Mouse (Mus musculus) G1E (cell line): Measurements from ENCODE around the gene B4galt5. TPM values are rescaled to one million over a fixed set of nuclear protein-coding genes. Genes with fewer than 3 reads are reported as not detected.

Source experiments
- ATAC-seq: 2 replicates; pipeline ENCODE4 v1.8.0; 2016; ENCODE audit warnings: mild to moderate bottlenecking; ENCODE audit not compliant: insufficient number of reproducible peaks, poor library complexity, low FRiP score, severe bottlenecking; ENCODE audit errors: extremely low read depth
- DNase-seq: peaks from one replicate; pipeline ENCODE4 v3.0.0; 2012; ENCODE audit warnings: low spot score
- H3K27me3 ChIP-seq: 2 replicates; pipeline ENCODE4 v1.6.1; 2012; ENCODE audit warnings: mild to moderate bottlenecking, low read length, inconsistent platforms; ENCODE audit not compliant: insufficient read depth
- H3K36me3 ChIP-seq: replicated peaks from 2 replicates; pipeline ENCODE3; 2012; ENCODE audit warnings: mild to moderate bottlenecking, inconsistent platforms
- H3K4me1 ChIP-seq: 2 replicates; pipeline ENCODE4 v1.6.1; 2012; ENCODE audit warnings: low read depth, low read length, inconsistent platforms, mixed read lengths; ENCODE audit not compliant: insufficient read depth
- H3K4me3 ChIP-seq: 2 replicates; pipeline ENCODE4 v1.5.1; 2012; ENCODE audit warnings: low read depth, mild to moderate bottlenecking, inconsistent platforms, low read length, moderate library complexity, mixed read lengths
- H3K9me3 ChIP-seq: replicated peaks from 2 replicates; pipeline ENCODE4 v1.6.1; 2012; ENCODE audit warnings: inconsistent platforms
- CTCF ChIP-seq: IDR thresholded peaks from 2 replicates; pipeline ENCODE4 v1.5.1; 2012; ENCODE audit warnings: low read depth, low read length, inconsistent platforms, mixed read lengths
- GATA1 ChIP-seq: IDR thresholded peaks from 2 replicates; pipeline ENCODE4 v1.6.1; 2012; ENCODE audit warnings: borderline replicate concordance, low read length, inconsistent platforms, mixed read lengths
- GATA2 ChIP-seq: IDR thresholded peaks from 2 replicates; pipeline ENCODE4 v1.6.1; 2012; ENCODE audit warnings: low read depth, low read length, inconsistent platforms, borderline replicate concordance
- POLR2AphosphoS5 ChIP-seq: IDR thresholded peaks from 2 replicates; pipeline ENCODE4 v1.6.1; 2012; ENCODE audit warnings: low read depth, low read length, inconsistent platforms; ENCODE audit not compliant: insufficient replicate concordance
- TAL1 ChIP-seq: conservative IDR thresholded peaks from 2 replicates; pipeline ENCODE4 v1.6.1; 2012; ENCODE audit warnings: low read depth, low read length, inconsistent platforms, mixed read lengths
- polyA plus RNA-seq: library from polyadenylated mRNA; stranded (reverse); fragments of >175 nt; gene quantifications from 2 replicates; pipeline ENCODE4 v1.2.3, GENCODE M21; 2012
- total RNA-seq, 2 experiments: library from RNA; stranded (forward) in 1 of 2; stranded (reverse) in 1 of 2; fragments of 200-1000 nt in 1 of 2; fragments of >200 nt in 1 of 2; fragmentation: Nextera tagmentation in 1 of 2; gene quantifications; 2 replicates each; pipeline ENCODE4 v1.2.3; 2014 to 2017

The B4galt5 gene
- total and polyA plus RNA-seq, 3 experiments = 0.23 to 0.61 (median 0.44) TPM

DNA sequence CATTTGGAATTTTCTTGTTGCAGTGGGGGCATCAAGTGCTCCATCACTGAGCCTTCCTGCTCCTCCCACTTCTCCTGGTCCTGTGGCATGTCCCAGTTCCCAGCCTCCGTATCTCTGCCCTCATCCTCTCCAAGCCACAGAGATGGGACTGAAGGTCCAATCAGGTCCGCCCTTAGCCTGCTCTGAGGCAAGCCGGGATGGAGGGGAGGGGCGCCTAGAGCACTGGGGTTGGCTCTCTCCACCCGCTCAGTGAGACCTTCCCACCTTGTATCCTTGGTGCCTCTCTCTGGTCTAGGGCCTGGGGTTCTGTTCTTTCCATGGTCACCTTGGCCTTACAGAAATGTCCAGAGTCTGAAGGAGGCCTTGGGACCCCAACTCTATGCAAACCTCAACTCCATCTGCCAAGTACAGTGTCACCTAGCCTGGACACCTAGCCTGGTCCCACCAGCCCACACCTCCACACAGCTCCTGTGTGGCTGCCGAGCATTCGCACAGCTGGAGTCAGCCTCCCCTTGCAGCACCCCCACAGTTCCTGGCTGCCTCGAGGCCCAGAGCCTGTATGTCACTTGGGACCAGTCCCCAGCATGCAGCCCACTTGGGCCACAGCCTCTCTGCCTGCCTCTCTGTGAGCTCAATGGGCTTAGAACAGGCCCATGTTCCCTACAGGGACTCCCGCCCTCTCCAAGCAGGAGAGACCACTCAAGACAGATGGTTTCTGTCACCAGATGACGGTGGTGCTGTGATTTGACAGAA lies 74.1 kb downstream of the B4galt5 start:
- DNase-seq = no peak
- no peaks in the 10 kb centered on the region for H3K9me3 ChIP-seq
- H3K27me3 ChIP-seq = peaks cover 3% of the 10 kb centered on the region
- H3K36me3 ChIP-seq = no peaks in the 10 kb centered on the region
- H3K4me1 ChIP-seq = no peaks in the 10 kb centered on the region
- no peak for ATAC-seq
- TF ChIP-seq GATA1 (no peak), CTCF (no peak), TAL1 (no peak), POLR2AphosphoS5 (no peak), GATA2 (no peak)
- no peak overlapping the region; the same call in 1 of the 2 replicates for H3K4me3 ChIP-seq

DNA sequence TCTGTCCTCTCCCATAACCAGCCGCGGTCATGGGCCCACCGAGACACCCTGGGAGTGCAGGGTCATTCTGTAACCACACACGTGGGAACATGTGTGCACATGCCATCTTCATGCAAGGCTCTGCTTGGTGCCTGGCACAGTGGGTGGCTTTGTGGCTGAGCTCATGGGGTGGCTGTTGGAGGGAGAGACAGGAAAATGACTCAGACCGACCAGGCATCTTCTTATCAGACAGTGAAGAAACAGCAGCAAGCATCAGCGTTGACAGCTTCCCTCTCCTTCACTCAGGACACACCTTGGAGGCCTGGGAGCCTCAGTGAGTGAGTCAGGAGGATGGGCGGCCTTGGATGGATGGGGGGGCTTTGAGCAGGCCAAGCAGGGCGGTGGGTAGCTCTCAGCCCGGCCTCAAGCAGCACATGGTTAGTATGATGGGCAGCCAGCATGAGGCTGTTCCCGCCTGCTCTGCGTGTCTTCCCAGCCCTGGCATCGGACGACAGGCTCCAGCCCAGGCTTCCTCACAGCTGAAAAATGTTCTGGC lies 75.7 kb downstream of the B4galt5 start:
- Histone ChIP-seq H3K4me3 (no peak overlapping the region), H3K27me3 (peaks cover 3% of the 10 kb centered on the region; the same call in 1 of the 2 replicates), H3K4me1 (no peaks in the 10 kb centered on the region), H3K36me3 (no peaks in the 10 kb centered on the region), H3K9me3 (peaks cover 2% of the 10 kb centered on the region; the same call in 1 of the 2 replicates)
- no peak for TF ChIP-seq POLR2AphosphoS5
- no peak for TF ChIP-seq GATA2
- TF ChIP-seq TAL1 = no peak
- TF ChIP-seq GATA1 = no peak
- no peak for TF ChIP-seq CTCF
- no peak for ATAC-seq
- DNase-seq = no peak

DNA sequence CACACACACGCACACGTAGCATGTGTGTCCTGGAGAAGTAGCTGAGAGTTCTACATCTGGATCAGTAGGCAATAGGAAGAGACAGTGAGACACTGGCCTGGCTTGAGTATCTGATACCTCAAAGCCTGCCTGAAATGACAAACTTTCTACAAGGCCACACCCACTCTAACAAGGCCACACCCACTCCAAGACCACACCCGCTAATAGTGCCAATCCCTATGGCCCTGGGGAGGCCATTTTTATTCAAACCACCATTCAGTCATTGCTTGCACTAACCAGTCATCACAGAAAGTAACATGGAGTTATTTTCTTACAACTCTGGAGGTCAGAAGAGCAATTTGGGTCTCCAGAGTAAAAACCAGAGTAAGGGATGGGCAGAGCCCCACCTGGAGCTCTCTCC lies 76.3 kb downstream of the B4galt5 start:
- Histone ChIP-seq H3K9me3 (peaks cover 2% of the 10 kb centered on the region; the same call in 1 of the 2 replicates), H3K27me3 (peaks cover 3% of the 10 kb centered on the region; the same call in 1 of the 2 replicates), H3K4me3 (no peak overlapping the region), H3K4me1 (no peaks in the 10 kb centered on the region), H3K36me3 (no peaks in the 10 kb centered on the region)
- TF ChIP-seq GATA1 = no peak
- no peak for TF ChIP-seq GATA2
- no peak for TF ChIP-seq POLR2AphosphoS5
- TF ChIP-seq CTCF = no peak
- no peak for TF ChIP-seq TAL1
- ATAC-seq (no peak), DNase-seq (no peak)

DNA sequence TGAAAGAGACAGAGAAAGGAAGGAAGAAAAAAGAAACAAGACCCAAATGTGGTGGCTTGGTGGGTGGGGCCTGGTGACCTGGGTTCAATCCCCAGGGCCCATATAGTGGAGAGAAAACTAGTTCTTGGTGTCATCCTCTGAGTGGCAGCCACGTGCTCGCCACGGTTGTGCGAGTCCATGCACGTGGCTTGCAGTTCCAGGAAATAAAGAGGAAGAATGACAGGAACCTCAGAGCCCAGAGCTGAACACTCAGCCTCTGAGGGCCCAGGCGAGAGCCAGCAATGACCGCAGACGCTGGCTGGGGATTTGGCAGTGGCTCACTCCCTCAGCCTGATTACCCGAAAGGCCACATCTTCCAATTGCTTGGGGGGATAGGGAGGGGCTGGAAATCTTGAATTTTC lies 77.9 kb downstream of the B4galt5 start:
- Histone ChIP-seq H3K4me3 (no peak overlapping the region), H3K9me3 (peaks cover 2% of the 10 kb centered on the region; the same call in 1 of the 2 replicates), H3K27me3 (no peaks in the 10 kb centered on the region; the same call in 1 of the 2 replicates), H3K36me3 (no peaks in the 10 kb centered on the region), H3K4me1 (no peaks in the 10 kb centered on the region)
- ATAC-seq = no peak
- DNase-seq = no peak
- TF ChIP-seq GATA1 = no peak

- TF ChIP-seq GATA2 (no peak), POLR2AphosphoS5 (no peak), GATA1 (no peak), CTCF (no peak), TAL1 (no peak)
- no peak overlapping the region for H3K4me3 ChIP-seq
- ATAC-seq (no peak), DNase-seq (no peak)
- H3K4me1 ChIP-seq = no peaks in the 10 kb centered on the region
- H3K36me3 ChIP-seq = no peaks in the 10 kb centered on the region
- H3K9me3 ChIP-seq = peaks cover 2% of the 10 kb centered on the region; the same call in 1 of the 2 replicates
- H3K27me3 ChIP-seq = no peaks in the 10 kb centered on the region; the same call in 1 of the 2 replicates
Observed at GRCm38 (mm10) chr2:167270496-167270895, 78.5 kb downstream of the B4galt5 start.

GRCm38 (mm10) chr2:167268721-167269120 lies 80.3 kb downstream of the B4galt5 start:
- no peak for DNase-seq
- no peak for TF ChIP-seq CTCF
- no peak for TF ChIP-seq GATA1
- no peak for TF ChIP-seq GATA2
- no peak for TF ChIP-seq TAL1
- no peak for TF ChIP-seq POLR2AphosphoS5
- no peaks in the 10 kb centered on the region for H3K4me1 ChIP-seq
- ATAC-seq = no peak
- H3K4me3 ChIP-seq = no peak overlapping the region
- peaks cover 2% of the 10 kb centered on the region; the same call in 1 of the 2 replicates for H3K9me3 ChIP-seq
- H3K27me3 ChIP-seq = no peaks in the 10 kb centered on the region
- no peaks in the 10 kb centered on the region for H3K36me3 ChIP-seq

DNA sequence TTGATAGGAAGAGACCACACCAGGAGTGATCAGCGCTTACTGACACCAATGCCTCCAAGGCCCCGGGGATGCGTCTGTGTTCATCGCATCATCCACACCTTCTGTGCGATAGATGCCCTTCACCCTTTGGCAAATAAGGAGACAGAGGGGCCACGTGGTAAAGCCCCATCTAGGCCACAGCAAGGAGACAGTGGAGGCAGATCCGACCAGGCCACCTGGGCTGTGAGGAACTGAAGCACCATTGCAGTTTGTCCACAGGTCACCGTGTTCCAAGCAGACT lies 80.6 kb downstream of the B4galt5 start:
- ATAC-seq = no peak
- H3K4me1 ChIP-seq = no peaks in the 10 kb centered on the region
- no peaks in the 10 kb centered on the region for H3K27me3 ChIP-seq
- no peak for DNase-seq
- no peak overlapping the region for H3K4me3 ChIP-seq
- H3K36me3 ChIP-seq = no peaks in the 10 kb centered on the region
- H3K9me3 ChIP-seq = peaks cover 2% of the 10 kb centered on the region; the same call in 1 of the 2 replicates
- TF ChIP-seq TAL1 (no peak), GATA2 (no peak), GATA1 (no peak), POLR2AphosphoS5 (no peak), CTCF (no peak)
